In genomic region chr19:10561558-10562314, GRCm38 (mm10) we compare ENCODE assay signal across 10 mouse cellular contexts. TPM values are rescaled to one million over a fixed set of nuclear protein-coding genes. Genes with fewer than 3 reads are reported as not detected.
DNase-seq lines count a peak whose midpoint lies in the region; ATAC-seq and TF ChIP-seq lines count a peak whose summit lies in the region.
"Had no signal": no experiment of that assay in that cellular context is flagged by ENCODE, and none has a peak within 500 bp of the region (broad histone marks: within the 10 kb centered on the region; RNA-seq: fewer than 3 reads in every experiment).

No protein-coding gene starts in this region.

- no peaks in the 10 kb centered on the region for H3K36me3 ChIP-seq in kidney, adult 2 months (ENCODE audit: control insufficient read depth, insufficient read depth, low read length)
- no peaks in the 10 kb centered on the region for H3K36me3 ChIP-seq in liver, embryonic 13.5 days
- no peaks in the 10 kb centered on the region for H3K36me3 ChIP-seq in midbrain, embryonic 11.5 days (ENCODE audit: control insufficient read depth, insufficient read depth, low read length)
- H3K36me3 ChIP-seq: neural tube, embryonic 12.5 days had no signal

- no peak for TF ChIP-seq POLR2A in kidney, adult 2 months (IDR thresholded peaks at IDR 0.05; ENCODE audit: low read depth, low read length)

- TF ChIP-seq CTCF in kidney, adult 2 months (conservative IDR thresholded peaks at IDR 0.05; ENCODE audit: insufficient read depth, insufficient read length, low read depth, low read length): no peak
- TF ChIP-seq CTCF in Patski (IDR thresholded peaks at IDR 0.05): no peak

- H3K27ac ChIP-seq in kidney, adult 2 months (ENCODE audit: insufficient read depth, low read depth, low read length): peak overlapping the region; percentile 49
- peak overlapping the region; percentile 51 for H3K27ac ChIP-seq in liver, embryonic 13.5 days
- no peak overlapping the region for H3K27ac ChIP-seq in midbrain, embryonic 11.5 days (ENCODE audit: low read depth, low read length)
- H3K27ac ChIP-seq: neural tube, embryonic 12.5 days had no signal

- in situ Hi-C loops in Patski (cut with MboI; ENCODE audit: low pct_unique_long_range_greater_than_20kb): loop anchor here (5.0 kb wide), 1 partner anchor 41 kb away; no protein-coding TSS in a partner anchor

- no peak overlapping the region for H3K4me3 ChIP-seq in kidney, adult 2 months (ENCODE audit: insufficient read depth, low read depth, low read length)
- no peak overlapping the region for H3K4me3 ChIP-seq in liver, embryonic 13.5 days (replicated peaks)
- no peak overlapping the region for H3K4me3 ChIP-seq in midbrain, embryonic 11.5 days (ENCODE audit: low read depth, low read length)
- H3K4me3 ChIP-seq: neural tube, embryonic 12.5 days had no signal

- DNase-seq in kidney, adult 2 months: peak; percentile 41
- no peak for DNase-seq in kidney, adult 11 months
- DNase-seq in Patski (ENCODE audit: low read depth, low spot score): no peak
- DNase-seq in heart, adult 9 months (ENCODE audit: low spot score in 2 of 2): peak; percentile 71 to 78
- no peak for DNase-seq in liver, embryonic 13.5 days
- DNase-seq in natural killer cell, adult 2 months (ENCODE audit: low spot score in 2 of 2): no peak
- DNase-seq in layer of hippocampus, postnatal 25 days (ENCODE audit: extremely low spot score in 1 of 2, low spot score in 1 of 2): no peak
- DNase-seq in midbrain, embryonic 11.5 days (ENCODE audit: low spot score, missing footprints): no peak
- DNase-seq: layer of hippocampus, postnatal 36 days had no signal

- no peaks in the 10 kb centered on the region for H3K4me1 ChIP-seq in kidney, adult 2 months (ENCODE audit: control insufficient read depth, insufficient read depth, low read length)
- peaks cover 17% of the 10 kb centered on the region; the same call in 1 of the 2 replicates for H3K4me1 ChIP-seq in liver, embryonic 13.5 days (replicated peaks)
- H3K4me1 ChIP-seq in midbrain, embryonic 11.5 days (ENCODE audit: control insufficient read depth, insufficient read depth, low read length): no peaks in the 10 kb centered on the region

- ATAC-seq in Patski: peak; percentile 90
- ATAC-seq in liver, embryonic 13.5 days (ENCODE audit: low read depth): no peak; the same call in 1 of the 2 replicates
- ATAC-seq in midbrain, embryonic 11.5 days (ENCODE audit: low FRiP score): no peak

- POLR2A ChIA-PET in Patski (lab: Charles Lee): interaction anchor here (0.7 to 2.1 kb wide), 8 partner anchors 14 to 334 kb away, joined by 3 to 9 read pairs (median 4); partner anchors contain the start of genes Cyb561a3 and Tmem138

- CTCF ChIA-PET in Patski (lab: Charles Lee): interaction anchor here (1.0 to 6.4 kb wide), 14 partner anchors 10 to 148 kb away, joined by 3 to 42 read pairs (median 5); partner anchors contain the start of genes Cyb561a3, Ddb1 and Tmem138

- no peaks in the 10 kb centered on the region for H3K27me3 ChIP-seq in kidney, adult 2 months (replicated peaks; ENCODE audit: control insufficient read depth, insufficient read depth, low read length)
- H3K27me3 ChIP-seq in Patski: no peaks in the 10 kb centered on the region
- no peaks in the 10 kb centered on the region for H3K27me3 ChIP-seq in liver, embryonic 13.5 days
- H3K27me3 ChIP-seq in midbrain, embryonic 11.5 days (ENCODE audit: control insufficient read depth, insufficient read depth, low read length): no peaks in the 10 kb centered on the region
- H3K27me3 ChIP-seq: neural tube, embryonic 12.5 days had no signal

- 59% methylated on average over 6 of the region's 6 CpGs for WGBS in kidney, adult 2 months
- WGBS in liver, embryonic 13.5 days (ENCODE audit: insufficient replicate concordance): 37% methylated on average over 6 of the region's 6 CpGs
- 77% methylated on average over 6 of the region's 6 CpGs for WGBS in midbrain, embryonic 11.5 days

- H3K9me3 ChIP-seq in liver, embryonic 13.5 days (replicated peaks): no peaks in the 10 kb centered on the region
- no peaks in the 10 kb centered on the region for H3K9me3 ChIP-seq in midbrain, embryonic 11.5 days (ENCODE audit: control insufficient read depth, low read length)
- H3K9me3 ChIP-seq: neural tube, embryonic 12.5 days had no signal

- H3K4me2 ChIP-seq in liver, embryonic 13.5 days: no peak overlapping the region
- no peak overlapping the region for H3K4me2 ChIP-seq in midbrain, embryonic 11.5 days
- H3K4me2 ChIP-seq: neural tube, embryonic 12.5 days had no signal

- no peak overlapping the region for H3K9ac ChIP-seq in liver, embryonic 13.5 days
- H3K9ac ChIP-seq in midbrain, embryonic 11.5 days (ENCODE audit: low read length): no peak overlapping the region
- H3K9ac ChIP-seq: neural tube, embryonic 12.5 days had no signal

RNA-seq across cellular contexts. Expression of gene Tmem216, which starts 5.7 kb away (rescaled TPM):
- polyA plus RNA-seq in kidney, adult 2 months (2012; rRNA removed): 32.0 and 33.1 TPM in 2 replicates
- 36.5 TPM for polyA plus RNA-seq in Patski (2021)
- 14.9 and 16.9 TPM in 2 replicates for polyA plus RNA-seq in liver, embryonic 13.5 days (2015; fragmentation: Nextera tagmentation; extraction: Ambion mirVana)
- 10 to 100 TPM; 11.1 to 11.2 TPM for total RNA-seq in layer of hippocampus, postnatal 25 days (2021)
- 58.3 and 63.9 TPM in 2 replicates for polyA plus RNA-seq in midbrain, embryonic 11.5 days (2014; fragmentation: Nextera tagmentation; extraction: Ambion mirVana)

RNA-seq across cellular contexts. Expression of gene Cyb561a3, which starts 15.2 kb away (rescaled TPM):
- polyA plus RNA-seq in kidney, adult 2 months (2012; rRNA removed): 40.7 and 44.1 TPM in 2 replicates
- polyA plus RNA-seq in Patski (2021): 40.0 TPM
- 10.6 and 12.4 TPM in 2 replicates for polyA plus RNA-seq in liver, embryonic 13.5 days (2015; fragmentation: Nextera tagmentation; extraction: Ambion mirVana)
- total RNA-seq in layer of hippocampus, postnatal 25 days (2021): 10 to 100 TPM; 10.9 to 13.1 TPM
- polyA plus RNA-seq in midbrain, embryonic 11.5 days (2014; fragmentation: Nextera tagmentation; extraction: Ambion mirVana): 16.1 and 16.8 TPM in 2 replicates

RNA-seq across cellular contexts. Expression of gene Tmem138, which starts 15.4 kb away (rescaled TPM):
- 11.7 and 12.7 TPM in 2 replicates for polyA plus RNA-seq in kidney, adult 2 months (2012; rRNA removed)
- 50.3 TPM for polyA plus RNA-seq in Patski (2021)
- polyA plus RNA-seq in liver, embryonic 13.5 days (2015; fragmentation: Nextera tagmentation; extraction: Ambion mirVana): 14.9 and 16.3 TPM in 2 replicates
- total RNA-seq in layer of hippocampus, postnatal 25 days (2021): 10 to 100 TPM; 12.6 to 13.9 TPM
- 60.6 and 67.3 TPM in 2 replicates for polyA plus RNA-seq in midbrain, embryonic 11.5 days (2014; fragmentation: Nextera tagmentation; extraction: Ambion mirVana)

RNA-seq across cellular contexts. Expression of gene Sdhaf2, which starts 35.8 kb away (rescaled TPM):
- polyA plus RNA-seq in kidney, adult 2 months (2012; rRNA removed): 31.1 and 33.1 TPM in 2 replicates
- 81.9 TPM for polyA plus RNA-seq in Patski (2021)
- 33.7 and 36.2 TPM in 2 replicates for polyA plus RNA-seq in liver, embryonic 13.5 days (2015; fragmentation: Nextera tagmentation; extraction: Ambion mirVana)
- 10 to 100 TPM; 52.4 to 60.0 TPM for total RNA-seq in layer of hippocampus, postnatal 25 days (2021)
- polyA plus RNA-seq in midbrain, embryonic 11.5 days (2014; fragmentation: Nextera tagmentation; extraction: Ambion mirVana): 59.3 and 63.3 TPM in 2 replicates

RNA-seq across cellular contexts. Expression of gene Cpsf7, which starts 36.7 kb away (rescaled TPM):
- polyA plus RNA-seq in kidney, adult 2 months (2012; rRNA removed): 25.7 and 28.9 TPM in 2 replicates
- 71.9 TPM for polyA plus RNA-seq in Patski (2021)
- polyA plus RNA-seq in liver, embryonic 13.5 days (2015; fragmentation: Nextera tagmentation; extraction: Ambion mirVana): 9.7 and 13.5 TPM in 2 replicates
- total RNA-seq in layer of hippocampus, postnatal 25 days (2021): 10 to 100 TPM; 65.9 to 72.2 TPM
- polyA plus RNA-seq in midbrain, embryonic 11.5 days (2014; fragmentation: Nextera tagmentation; extraction: Ambion mirVana): 66.4 and 70.4 TPM in 2 replicates

Comparison
In these comparisons a context has a peak if more than half of its experiments do, and no peak if none do; other contexts are left out.
1. DNase-seq: peak in kidney, adult 2 months (single experiment) and heart, adult 9 months (2 of 2); none in kidney, adult 11 months (single experiment), Patski (single experiment), liver, embryonic 13.5 days (single experiment), natural killer cell, adult 2 months (0 of 2), layer of hippocampus, postnatal 25 days (0 of 2) and midbrain, embryonic 11.5 days (single experiment).